Mouse (Mus musculus) ZHBTc4 (cell line): Measurements from ENCODE around the gene Pitpna.
A peak's percentile ranks its signal among the peaks of the same experiment; 100 is the strongest.
"Not testable (repeated sequence)": the region's sequence is repeated elsewhere in the genome, so short reads cannot be mapped to it uniquely, and the experiment has no call there.

Experiments
- DNase-seq: peaks from one replicate; pipeline ENCODE4 v3.0.0-alpha.2; 2011; ENCODE audit warnings: low read depth, low spot score

Gene Pitpna

DNA sequence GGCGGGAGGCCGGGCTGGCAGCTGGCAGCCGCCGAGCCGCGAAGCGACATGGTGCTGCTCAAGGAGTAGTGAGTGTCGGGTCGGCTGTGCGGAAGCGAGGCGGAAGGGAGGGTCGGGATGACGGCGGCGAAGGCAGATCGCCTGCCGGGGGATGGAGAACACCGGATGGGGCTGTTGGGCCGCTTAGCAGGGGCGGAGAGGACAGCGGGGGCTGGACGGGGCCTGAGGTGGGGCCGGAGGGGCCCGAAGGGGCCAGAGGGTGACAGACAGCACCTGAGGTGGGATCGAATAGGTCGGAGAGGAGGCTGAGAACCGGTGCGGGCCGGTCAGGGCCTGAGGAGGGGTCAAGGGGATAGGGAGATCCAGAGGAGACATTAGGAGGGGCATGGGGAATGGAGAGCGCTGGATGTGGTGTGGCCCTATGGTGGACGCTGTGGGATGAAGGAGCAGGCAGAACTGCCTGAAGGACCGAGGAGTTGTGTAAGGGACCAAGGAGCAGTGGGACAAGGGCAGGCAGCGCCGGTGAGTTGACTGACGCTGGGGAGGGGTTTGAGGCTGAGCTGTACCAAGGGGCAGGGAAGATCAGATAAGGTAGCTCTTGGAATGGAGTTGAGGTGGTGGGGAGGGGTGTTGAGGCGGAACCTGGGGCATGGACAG, 516 bp downstream of the Pitpna start:
- no peak for DNase-seq

DNA sequence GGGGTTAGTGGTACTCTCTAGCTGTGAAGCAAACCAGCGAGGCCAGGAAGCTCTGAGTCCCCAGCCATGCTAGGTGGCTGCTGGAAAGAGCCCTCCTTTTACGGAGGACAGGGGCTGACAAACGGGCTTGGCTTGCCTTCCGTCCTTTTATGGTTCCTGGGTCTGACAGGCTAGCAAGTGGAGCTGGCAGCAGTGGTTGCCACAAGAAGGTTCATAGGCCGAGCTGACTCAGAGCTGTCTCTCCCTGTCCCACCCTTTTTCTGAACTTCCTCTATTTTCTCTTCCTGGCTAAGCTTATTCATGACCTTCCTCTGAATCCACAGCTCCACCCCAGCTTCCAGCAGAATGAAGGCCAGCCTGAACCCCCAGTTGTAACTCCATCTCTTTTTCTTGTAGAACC, 4.7 kb downstream of the Pitpna start:
- DNase-seq = no peak

DNA sequence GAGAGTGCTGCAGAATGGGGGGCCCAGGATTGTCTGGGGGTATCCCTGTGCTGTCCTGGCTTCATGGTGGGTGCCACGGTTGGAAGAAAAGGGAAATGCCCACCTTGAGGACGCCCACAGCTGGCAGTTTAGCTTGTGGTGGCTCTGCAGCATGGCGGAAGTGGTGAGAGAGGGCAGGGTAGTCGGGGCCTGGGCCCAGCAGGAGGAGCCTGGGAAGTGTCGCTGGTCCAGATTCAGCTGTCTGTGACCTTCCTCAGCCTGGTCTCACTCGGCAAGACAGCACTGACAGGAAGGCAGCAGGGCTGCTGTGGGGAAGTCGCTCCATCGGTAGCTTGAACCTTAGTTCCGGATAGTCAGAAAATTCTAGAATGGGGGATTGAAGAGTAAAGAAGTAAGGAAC, 6.5 kb downstream of the Pitpna start:
- no peak for DNase-seq

DNA sequence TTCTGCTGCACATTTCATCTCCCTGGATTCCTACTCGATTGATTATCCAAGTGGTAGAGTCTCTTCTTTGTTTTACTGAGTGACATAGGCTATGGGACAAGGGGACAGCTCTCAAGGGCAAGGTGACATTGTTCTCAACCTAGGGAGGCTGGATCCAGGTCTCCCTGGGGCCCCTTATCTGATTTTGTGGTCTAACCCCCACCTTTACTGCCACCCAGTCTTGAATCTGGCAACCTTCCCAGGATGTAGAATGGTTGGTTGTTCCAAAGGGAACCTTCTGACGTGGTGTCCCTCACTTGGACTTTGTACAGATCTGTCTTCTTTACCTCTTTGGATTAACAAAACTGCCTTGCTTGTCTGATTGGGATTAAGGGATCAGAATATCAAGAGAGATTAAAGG, 7.5 kb downstream of the Pitpna start:
- no peak for DNase-seq

DNA sequence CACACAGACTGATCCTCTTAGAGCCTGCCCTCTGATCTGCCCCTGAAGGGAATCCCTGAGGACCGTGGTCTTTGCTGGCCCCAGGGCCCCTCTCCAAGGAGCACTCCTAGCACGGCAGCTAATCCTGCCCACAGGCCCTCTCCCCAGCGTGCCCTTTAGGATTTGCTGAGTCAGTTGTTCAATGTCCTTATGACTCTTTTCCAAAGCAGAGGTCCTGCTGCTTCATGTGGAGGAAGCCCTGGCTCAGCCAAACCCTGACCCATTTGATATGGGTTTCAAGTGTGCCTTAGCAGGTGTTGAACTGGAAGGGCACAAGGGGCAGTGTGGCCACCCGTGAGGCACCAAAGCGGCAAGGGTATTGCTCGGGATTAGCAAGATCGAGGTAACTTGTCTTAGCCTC, 7.9 kb downstream of the Pitpna start:
- DNase-seq = no peak

DNA sequence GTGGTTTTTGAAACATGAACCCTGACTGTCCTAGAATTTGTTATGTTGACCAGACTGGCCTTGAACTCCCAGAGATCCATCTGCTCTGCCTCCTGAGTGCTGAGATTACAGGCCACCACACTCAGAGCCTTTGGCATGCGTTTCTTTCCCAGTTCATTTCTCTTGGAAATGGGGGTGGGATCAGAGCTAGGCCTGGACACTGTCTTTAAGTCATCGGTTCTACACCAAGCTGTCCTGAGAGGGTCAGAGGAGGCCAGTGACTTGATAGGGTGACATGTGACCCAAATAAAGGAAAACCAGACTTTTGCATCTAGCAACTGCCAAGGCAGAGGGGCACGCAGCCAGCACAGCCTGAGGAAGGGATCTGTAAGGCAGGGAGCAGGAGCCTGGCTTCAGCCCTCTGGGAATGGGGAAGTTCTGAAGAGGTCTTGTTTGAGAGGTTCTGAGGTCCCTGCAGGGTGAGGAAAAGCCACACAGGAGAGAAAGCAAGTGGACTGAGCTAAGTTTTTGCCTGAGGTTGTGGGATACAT, 8.9 kb downstream of the Pitpna start:
- no peak for DNase-seq

DNA sequence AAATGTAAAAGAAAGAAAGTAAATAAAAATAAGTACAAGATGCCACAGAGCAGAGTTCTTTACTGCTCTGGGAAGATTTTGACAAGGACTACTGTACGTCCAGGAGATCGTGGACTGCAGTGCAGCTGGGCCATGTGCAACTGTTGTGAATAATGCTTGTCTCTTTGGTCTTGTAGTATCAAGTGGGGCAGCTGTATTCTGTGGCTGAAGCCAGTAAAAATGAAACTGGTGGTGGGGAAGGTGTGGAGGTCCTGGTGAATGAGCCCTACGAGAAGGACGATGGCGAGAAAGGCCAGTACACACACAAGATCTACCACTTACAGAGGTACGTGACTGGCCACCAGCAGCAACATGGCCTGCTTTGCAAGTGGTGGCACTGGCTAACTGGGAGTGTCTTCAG, 10.1 kb downstream of the Pitpna start:
- DNase-seq = no peak

DNA sequence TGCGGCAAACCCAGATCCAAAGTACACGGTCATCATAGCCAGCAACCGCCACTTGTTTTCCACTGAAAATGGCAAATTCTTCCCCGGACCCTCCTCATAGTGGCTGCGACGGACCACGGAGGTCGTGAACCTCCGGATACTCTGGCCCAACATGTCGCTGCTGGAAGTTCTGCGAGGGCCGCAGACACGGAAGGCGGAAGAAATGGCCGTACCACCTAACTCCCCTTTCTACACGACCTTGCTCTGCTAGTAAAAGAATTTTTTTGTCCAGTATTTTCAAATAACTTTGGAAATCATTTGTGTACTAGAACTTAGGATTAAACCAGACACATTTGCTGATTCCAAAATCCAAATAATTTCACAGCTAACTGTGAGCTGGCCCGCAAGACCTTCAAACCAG, 11.9 kb downstream of the Pitpna start:
- DNase-seq = not testable (repeated sequence)

DNA sequence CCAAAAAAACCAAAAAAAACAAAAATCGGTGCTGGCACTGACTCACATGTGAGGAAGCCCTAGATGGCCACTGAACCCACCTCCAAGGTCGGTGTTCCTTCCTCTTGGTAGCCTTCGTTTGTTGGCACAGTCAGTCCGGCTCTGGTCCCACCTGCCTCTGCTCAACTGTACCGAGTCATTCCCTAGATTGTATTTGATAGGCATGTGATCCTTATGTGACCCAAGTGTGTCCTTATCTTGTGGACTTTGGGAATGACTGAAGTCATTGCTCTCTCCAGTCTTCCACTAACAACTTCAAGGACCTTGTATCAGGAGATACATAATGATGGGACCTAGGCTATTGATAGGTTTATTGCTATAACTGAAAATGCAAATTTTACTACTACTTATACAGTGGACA, 16.9 kb downstream of the Pitpna start:
- DNase-seq = no peak

DNA sequence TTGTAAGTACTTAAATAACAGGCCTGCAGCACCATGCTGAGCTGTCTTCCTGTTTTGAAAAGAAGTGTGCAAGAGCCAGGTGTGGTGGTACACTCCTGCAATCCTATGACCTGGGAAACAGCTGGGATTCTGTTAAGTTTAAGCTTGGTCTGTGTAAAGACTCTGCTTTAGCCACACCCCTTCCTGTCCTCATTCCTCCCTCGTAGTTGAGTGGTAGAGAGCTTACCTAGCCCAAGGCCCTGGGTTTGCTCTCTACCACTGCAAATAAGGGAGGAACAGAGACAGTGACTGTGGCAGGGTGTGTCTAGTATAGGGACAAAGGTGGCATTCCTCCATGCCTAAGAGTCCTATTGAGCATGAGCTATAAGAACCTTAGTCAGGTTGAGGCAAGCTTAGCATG, 17.4 kb downstream of the Pitpna start:
- peak; percentile 84 for DNase-seq

DNA sequence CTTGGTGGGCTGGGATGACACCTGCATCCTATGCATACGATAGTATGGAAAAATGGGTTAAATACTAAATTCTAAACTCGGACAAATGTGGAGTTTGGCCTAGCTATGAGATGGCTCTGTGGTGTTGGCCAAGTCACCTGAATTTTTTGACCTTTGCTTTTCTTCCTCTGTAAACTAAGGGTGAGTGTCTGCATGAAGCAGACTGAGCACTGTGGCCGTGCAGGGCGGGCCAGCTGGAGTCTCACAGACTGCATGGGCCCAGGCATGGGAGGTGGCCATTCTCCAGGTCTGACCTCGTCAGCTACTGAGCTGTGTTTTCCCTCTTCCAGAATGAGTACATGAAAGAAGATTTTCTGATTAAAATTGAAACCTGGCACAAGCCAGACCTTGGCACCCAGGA, 20.9 kb downstream of the Pitpna start:
- no peak for DNase-seq

DNA sequence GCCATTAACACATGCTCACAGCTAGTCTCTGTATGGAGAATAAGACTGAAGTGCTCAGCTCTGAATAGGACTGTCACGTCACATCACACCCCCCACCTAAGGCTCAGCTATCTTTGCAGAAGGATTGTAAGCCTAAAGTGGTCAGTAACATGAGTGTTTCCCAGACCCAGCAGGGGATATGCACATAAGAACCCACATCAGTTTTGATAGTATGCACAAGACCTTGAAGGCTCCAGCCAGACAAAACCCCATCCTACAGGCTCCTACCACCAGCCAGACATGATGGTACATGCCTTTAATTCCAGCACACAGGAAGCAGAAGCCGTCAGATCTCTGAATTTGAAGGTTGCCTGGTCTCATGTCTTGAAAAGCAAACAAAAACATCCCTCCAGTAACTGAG, 22.1 kb downstream of the Pitpna start:
- DNase-seq = peak; percentile 52

DNA sequence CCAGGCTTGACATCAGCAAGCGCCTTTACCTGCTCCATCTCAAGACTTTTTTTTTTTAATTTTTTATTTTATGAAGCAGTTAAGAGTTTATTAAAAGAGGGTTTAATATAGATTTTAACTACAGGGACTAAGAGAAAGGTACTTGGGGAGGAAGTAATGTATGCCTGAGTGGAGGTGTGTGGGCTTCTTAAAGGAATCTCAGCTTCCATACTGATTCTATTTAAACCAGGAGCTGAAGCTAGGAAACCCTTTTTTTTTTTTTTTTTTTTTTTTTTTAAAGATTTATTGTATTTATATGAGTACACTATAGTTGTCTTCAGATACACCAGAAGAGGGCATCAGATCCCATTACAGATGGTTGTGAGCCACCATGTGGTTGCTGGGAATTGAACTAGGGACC, 26.9 kb downstream of the Pitpna start:
- no peak for DNase-seq

DNA sequence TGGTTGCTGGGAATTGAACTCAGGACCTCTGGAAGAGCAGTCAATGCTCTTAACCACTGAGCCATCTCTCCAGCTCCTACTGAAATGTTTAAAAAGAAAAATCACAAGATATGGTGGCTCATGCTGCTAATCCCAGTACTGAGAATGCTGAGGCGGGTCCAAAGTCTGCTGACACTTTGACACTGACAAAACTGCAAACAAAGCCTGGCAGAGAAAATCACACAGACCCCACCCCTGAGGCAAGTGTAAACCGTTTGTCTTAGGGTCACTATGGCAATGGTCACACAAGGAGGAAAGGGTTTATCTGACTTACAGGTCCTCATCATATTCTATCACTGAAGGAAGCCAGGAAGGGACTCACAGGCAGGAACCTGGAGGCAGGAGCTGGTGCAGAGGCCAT, 27.7 kb downstream of the Pitpna start:
- DNase-seq = no peak

DNA sequence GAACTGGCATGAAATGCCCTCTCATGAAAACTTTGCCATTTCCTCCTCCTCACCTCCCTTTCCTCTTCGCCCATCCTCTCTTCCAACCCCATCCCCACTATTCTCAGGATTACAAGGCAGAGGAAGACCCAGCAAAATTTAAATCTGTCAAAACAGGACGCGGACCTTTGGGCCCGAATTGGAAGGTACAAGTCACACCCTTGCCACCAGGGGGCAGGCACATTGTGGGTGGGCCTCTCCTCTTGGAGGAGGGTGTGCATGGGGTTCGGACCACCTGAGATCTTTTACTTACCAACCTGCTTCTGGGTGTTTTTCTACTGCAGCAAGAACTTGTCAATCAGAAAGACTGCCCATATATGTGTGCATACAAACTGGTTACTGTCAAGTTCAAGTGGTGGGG, 31.2 kb downstream of the Pitpna start:
- peak; percentile 75 for DNase-seq

DNA sequence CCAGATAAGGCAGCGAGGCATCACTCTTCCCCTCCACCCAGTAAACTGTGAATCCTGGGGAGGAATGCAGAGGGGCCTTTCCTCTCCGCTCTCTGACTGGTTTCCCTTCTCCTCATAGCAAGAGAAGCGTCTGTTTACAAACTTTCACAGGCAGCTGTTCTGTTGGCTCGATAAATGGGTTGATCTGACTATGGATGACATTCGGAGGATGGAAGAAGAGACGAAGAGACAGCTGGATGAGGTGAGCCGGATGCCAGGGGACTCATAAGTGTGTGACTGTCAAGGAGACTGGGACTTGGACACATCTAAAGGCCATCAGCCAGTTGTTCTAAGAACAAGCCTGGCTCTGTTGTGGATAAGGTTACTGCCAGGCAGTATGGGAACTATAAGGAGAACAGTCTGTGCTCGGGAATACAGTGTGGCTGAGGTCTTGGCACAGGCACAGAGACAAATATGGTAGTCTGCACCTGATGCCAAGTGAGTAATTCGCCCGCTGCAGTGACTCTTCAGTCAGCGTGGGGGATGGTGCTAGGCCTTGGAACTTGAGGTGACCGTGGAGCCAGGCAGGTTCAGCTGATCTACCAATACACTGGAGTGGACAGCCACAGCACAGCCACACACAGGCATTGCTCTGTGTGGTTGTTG, 32.4 kb downstream of the Pitpna start:
- no peak for DNase-seq

DNA sequence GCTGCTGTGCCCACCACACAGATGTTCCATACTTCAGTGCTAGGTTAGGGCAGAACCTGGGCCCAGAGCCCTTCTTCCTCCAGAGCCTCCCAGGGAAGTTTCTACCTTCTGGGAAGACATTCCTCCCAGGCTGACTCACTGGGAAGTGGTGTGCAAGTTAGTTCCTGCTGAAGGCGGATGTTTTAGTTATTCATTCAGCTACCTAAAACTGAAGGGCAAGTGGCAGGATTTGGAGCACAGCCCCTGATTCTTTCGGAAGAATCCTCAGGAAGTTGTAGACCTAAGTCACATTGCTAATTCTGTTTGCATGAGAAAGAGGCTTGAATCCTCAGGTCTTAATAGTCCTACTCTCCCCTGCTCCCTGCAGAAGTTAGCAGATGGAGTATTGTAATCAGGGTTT, 33.5 kb downstream of the Pitpna start:
- peak; percentile 93 for DNase-seq

DNA sequence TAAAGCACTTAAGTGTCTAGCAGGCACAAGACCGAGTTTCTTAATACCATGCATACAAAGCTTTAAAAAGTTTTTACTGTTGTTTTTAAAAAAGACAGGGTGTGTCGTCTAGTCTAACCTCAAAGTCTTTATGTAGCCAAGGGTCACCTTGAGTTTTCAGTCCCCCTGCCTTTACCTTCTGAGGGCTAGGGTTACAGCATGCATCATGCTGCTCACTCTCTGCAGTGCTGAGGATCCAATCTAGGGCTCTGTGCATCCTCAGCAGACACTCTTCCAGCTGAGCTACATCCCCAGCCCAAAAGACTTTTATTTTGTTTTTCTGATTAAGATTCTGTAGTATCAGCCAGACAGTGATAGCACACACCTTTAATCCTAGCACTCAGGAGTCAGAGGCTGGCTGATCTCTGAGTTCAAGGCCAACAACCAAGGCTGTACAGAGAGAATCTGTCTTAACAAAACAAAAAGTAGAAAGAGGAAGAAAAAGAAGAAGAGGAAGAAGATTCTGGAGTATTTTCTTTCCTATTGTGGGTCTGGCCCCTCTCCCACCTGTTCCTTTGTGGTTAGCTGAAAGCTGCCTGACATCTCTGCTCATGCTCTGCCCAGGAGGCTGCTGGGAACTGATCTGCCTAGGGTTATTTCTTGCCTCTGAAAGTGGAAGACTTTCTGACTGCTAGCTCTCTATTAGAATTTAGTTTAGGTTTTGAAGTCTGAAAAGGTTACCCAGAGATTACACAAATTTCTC, 34.9 kb downstream of the Pitpna start:
- DNase-seq = peak; percentile 42

DNA sequence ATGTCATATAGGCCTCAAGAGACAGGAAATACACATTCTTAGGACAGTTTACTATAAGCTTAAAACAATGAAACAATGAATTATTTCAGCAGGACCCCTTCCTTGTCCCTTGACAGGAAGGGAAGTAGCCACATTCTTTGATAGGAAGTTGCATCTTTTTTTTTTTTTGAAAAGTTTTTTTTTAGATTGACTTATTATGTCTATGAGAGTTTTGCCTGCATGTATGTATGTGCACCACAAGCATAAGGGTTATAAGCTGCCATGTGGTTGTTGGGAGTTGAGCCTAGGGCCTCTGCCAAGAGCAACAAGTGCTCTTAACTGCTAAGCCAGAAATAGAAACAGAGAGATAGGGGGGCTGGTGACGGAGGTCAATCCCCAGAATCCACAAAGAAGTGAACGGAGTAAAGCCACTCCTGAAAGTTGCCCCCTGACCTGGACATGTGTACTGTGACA, 36.2 kb downstream of the Pitpna start:
- no peak for DNase-seq

DNA sequence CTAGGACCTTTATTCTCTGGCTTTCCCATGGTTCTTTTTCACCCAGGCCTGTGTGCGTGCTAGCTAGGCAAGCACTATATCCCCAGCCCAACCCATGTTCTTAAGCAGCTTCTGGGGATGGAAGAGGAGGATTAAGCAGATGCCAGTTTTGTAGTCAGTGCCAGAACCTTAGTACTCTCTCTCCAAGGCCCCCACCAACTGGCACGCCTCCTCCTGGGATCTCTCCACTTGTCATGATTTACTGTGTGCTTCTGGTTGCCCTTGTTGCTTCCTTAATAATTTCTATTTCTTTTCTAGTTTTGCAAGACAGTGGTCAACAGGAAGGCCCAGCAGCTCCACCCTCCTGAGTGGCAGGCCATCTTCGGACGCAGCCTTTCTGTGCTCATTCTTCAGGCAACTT, 37.9 kb downstream of the Pitpna start:
- DNase-seq = no peak

DNA sequence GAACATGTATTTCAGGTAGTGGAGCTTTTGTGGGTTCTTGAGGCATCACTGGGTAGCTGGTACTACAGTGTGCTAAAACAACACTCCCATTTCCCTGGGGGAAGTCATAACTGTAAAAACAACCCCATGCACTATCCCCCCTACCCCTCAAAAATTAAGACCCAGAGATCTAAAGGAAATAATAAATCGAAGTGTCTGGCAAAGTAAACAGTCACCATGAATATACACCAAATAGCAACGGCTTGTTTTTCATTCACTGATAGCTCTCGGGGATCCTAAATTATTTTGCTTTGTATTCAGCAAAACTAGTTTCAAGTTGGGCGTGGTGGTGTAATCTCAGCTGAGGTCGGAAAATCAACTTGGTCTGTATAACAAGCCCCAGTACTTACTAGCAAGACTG, 42.2 kb downstream of the Pitpna start:
- DNase-seq = no peak

DNA sequence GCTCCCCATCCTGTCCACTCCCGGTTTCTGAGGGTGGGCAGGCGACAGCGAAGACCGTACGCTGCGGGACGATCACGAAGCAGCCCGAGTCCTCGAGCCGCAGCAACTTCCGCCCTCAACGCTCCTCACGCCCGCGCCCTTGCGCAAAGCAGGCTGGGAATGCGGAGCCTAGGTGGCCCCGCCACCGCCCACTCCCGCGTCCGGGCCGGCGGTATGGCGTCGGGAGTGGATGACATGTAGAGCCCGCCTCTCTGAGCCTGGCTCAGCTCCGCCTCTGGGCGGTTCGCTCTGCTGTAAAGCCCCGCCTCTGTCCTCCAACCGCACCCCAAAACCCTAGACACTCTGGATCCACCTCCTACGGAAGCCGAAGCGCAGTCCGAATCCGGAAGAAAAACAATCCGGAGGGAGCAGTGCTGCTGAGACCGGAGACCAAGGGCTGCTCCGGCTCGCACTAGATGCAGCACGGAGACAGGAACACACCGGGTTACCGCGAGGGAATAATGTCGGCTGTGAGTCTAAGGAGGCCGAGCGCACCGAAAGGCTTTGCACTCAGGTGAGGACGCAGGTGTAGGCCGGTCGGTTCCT, 42.8 kb downstream of the Pitpna start, which contains the start of gene Inpp5k:
Gene Inpp5k, plus strand, starts transcription at position 344 of the 585 bp plus-strand sequence.
- peak; percentile 99 for DNase-seq
